Mouse (Mus musculus): ENCODE results near the gene Enpep. TPM values are rescaled to one million over a fixed set of nuclear protein-coding genes. Genes with fewer than 3 reads are reported as not detected.
A peak's percentile ranks its signal among the peaks of the same experiment; 100 is the strongest.

Enpep gene
- polyA plus RNA-seq, 1 experiment from 2014 or later = 0.43 TPM

DNA sequence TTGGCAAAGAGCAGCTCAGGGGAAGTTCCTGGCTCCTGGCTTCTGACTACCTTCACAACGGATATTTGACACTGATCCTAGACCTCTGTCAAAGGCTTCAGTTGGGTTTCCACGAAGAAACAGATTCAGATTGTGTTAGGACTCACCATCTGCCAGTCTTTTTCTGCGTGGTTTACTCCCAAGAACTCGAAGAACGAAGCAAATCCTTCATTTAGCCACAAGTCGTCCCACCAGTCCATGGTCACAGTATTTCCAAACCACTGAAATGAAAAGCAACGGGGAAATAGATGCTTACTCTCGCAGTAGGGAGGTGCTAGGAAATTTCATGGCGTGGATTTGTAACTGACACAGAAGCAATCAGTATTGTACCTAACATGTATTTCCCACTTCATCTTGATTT lies 23.6 kb downstream of the Enpep start:
- Histone ChIP-seq H3K9ac (no peak overlapping the region), H3K4me3 (no peak overlapping the region), H3K9me3 (replicated peaks) (no peaks in the 10 kb centered on the region), H3K27me3 (no peaks in the 10 kb centered on the region), H3K4me2 (no peak overlapping the region), H3K36me3 (ENCODE audit: poor library complexity, severe bottlenecking) (no peaks in the 10 kb centered on the region), H3K4me1 (no peaks in the 10 kb centered on the region), H3K27ac (no peak overlapping the region)
- no peak for ATAC-seq
- WGBS = 76% methylated on average over 9 of the region's 9 CpGs

- no peak overlapping the region for H3K9ac ChIP-seq
- no peaks in the 10 kb centered on the region for H3K4me1 ChIP-seq
- no peak overlapping the region for H3K4me3 ChIP-seq
- no peaks in the 10 kb centered on the region for H3K27me3 ChIP-seq
- H3K27ac ChIP-seq = no peak overlapping the region
- H3K9me3 ChIP-seq (replicated peaks) = no peaks in the 10 kb centered on the region
- H3K4me2 ChIP-seq = no peak overlapping the region
- WGBS = 40% methylated on average over 10 of the region's 10 CpGs
- ATAC-seq = peak; percentile 92
- no peaks in the 10 kb centered on the region for H3K36me3 ChIP-seq (ENCODE audit: poor library complexity, severe bottlenecking)
These were observed 24.3 kb downstream of the Enpep start for GRCm38 (mm10) chr3:129308102-129308752.

DNA sequence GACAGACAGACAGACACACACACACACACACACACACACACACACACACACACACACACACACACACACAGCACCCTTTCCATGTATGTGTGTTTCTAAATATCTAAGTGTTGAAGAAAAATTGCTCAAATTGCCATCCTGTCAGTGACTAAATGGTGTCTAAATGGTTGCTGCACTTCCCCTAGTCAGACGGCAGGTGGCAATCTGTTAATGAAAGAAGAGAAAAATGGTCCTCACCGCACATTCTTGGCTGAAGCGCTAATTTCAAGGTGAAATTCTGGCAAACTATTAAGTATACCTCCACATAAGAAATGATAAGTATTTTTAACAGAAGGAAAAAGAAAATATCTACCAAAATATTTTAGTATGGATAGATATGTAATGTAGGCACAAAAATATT lies 28.6 kb downstream of the Enpep start:
- H3K4me1 ChIP-seq = no peaks in the 10 kb centered on the region
- no peaks in the 10 kb centered on the region for H3K36me3 ChIP-seq (ENCODE audit: poor library complexity, severe bottlenecking)
- H3K9ac ChIP-seq = no peak overlapping the region
- 10% methylated on average over 3 of the region's 3 CpGs for WGBS
- H3K4me3 ChIP-seq = no peak overlapping the region
- peak; percentile 52; the same call in 1 of the 2 replicates for ATAC-seq
- H3K4me2 ChIP-seq = no peak overlapping the region
- no peaks in the 10 kb centered on the region for H3K9me3 ChIP-seq (replicated peaks)
- H3K27me3 ChIP-seq = no peaks in the 10 kb centered on the region
- no peak overlapping the region for H3K27ac ChIP-seq

DNA sequence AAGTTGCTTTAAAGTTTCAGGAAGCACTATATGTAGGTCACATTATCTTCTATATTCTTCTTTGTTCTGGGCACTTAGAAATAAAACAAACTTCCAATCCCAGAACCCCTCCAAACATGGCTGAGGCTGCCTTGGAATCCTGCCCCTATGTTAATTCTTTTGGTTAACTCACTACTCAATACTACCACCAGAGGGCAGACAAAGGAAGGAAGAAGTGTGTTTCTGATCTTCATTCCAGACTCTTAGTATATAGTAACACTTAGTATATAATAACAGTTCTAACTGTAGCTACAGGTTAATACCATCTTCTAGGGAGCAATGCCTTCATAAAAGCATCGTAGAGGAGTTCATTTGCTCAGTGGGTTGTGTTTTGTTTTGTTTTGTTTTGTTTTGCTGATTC lies 32.6 kb downstream of the Enpep start:
- no peak overlapping the region for H3K4me3 ChIP-seq
- no peaks in the 10 kb centered on the region for H3K36me3 ChIP-seq (ENCODE audit: poor library complexity, severe bottlenecking)
- 76% methylated on average over 1 of the region's 1 CpGs for WGBS
- H3K4me2 ChIP-seq = no peak overlapping the region
- no peaks in the 10 kb centered on the region for H3K4me1 ChIP-seq
- H3K27ac ChIP-seq = no peak overlapping the region
- H3K9ac ChIP-seq = no peak overlapping the region
- H3K9me3 ChIP-seq (replicated peaks) = no peaks in the 10 kb centered on the region
- no peaks in the 10 kb centered on the region for H3K27me3 ChIP-seq
- ATAC-seq = peak; percentile 52; the same call in 1 of the 2 replicates

DNA sequence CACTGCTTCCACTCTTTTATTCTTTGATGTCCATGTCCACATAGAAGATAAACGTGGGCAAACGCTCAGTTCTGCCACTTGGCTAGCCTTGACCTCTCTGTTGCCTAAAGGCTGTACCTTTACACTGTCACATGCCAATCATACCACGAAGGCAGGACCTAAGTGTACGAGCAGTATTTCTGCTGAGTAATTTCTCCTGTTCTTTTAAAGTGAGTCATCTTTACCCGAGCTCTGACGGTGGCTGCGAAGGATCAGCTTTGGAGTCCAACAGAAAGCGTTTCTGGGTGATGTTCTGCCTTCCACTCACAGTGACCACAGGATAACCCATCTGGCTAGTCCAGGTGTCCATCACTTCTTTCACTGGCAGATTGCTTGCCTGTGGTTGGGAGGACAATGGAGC lies 33.9 kb downstream of the Enpep start:
- H3K4me3 ChIP-seq = no peak overlapping the region
- no peak overlapping the region for H3K27ac ChIP-seq
- H3K27me3 ChIP-seq = no peaks in the 10 kb centered on the region
- 88% methylated on average over 8 of the region's 8 CpGs for WGBS
- no peaks in the 10 kb centered on the region for H3K9me3 ChIP-seq (replicated peaks)
- H3K4me1 ChIP-seq = no peaks in the 10 kb centered on the region
- no peak for ATAC-seq
- H3K4me2 ChIP-seq = no peak overlapping the region
- no peak overlapping the region for H3K9ac ChIP-seq
- no peaks in the 10 kb centered on the region for H3K36me3 ChIP-seq (ENCODE audit: poor library complexity, severe bottlenecking)

- Histone ChIP-seq H3K36me3 (ENCODE audit: poor library complexity, severe bottlenecking) (no peaks in the 10 kb centered on the region), H3K27ac (no peak overlapping the region), H3K4me2 (no peak overlapping the region), H3K27me3 (no peaks in the 10 kb centered on the region), H3K9me3 (replicated peaks) (no peaks in the 10 kb centered on the region), H3K9ac (no peak overlapping the region), H3K4me1 (no peaks in the 10 kb centered on the region), H3K4me3 (no peak overlapping the region)
- no peak for ATAC-seq
- 81% methylated on average over 5 of the region's 5 CpGs for WGBS
These were observed 35.5 kb downstream of the Enpep start for GRCm38 (mm10) chr3:129296994-129297393.

- Histone ChIP-seq H3K36me3 (ENCODE audit: poor library complexity, severe bottlenecking) (no peaks in the 10 kb centered on the region), H3K9me3 (replicated peaks) (no peaks in the 10 kb centered on the region), H3K9ac (no peak overlapping the region), H3K4me1 (no peaks in the 10 kb centered on the region), H3K27me3 (no peaks in the 10 kb centered on the region), H3K27ac (no peak overlapping the region), H3K4me2 (no peak overlapping the region), H3K4me3 (no peak overlapping the region)
- WGBS = 84% methylated on average over 2 of the region's 2 CpGs
- ATAC-seq = no peak
These were observed 36.6 kb downstream of the Enpep start for GRCm38 (mm10) chr3:129295883-129296282.

DNA sequence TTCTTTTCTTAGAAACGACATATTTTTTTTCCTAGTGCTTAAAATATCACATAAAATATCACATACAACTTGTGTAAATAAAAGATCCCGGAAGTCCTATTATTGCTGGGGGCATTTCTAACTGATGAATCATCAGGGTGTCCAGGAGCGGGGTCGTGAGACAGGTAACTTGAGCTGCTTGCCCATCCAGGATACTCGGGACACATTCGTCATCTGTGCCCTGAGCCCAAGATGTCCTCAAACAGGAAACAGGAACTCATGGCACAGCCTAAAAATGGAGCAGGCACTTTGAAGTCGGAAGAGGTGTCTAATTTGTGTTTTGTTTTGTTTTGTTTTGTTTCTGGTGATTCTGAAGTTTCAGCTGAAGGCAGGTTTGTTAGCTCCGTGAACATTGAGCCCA lies 43.0 kb downstream of the Enpep start:
- no peak for ATAC-seq

DNA sequence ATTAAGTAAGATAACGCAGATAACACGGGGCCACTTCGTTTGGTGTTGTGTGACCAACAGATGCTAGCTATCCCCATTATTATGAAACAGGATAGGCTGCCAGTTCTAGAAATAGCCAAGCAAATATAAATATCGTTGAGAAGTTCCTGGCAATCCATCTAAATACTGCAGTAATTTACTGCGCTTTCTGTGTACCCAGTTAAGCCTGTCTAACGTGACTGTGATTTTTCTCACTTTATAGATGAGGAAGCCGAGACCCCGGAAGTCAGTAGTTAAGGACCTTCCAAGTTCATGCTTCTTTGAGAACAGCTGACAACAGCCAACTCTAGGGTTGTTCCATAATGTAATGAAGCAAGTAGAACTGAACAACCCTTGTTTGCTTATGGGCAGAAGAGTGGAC lies 45.4 kb downstream of the Enpep start:
- Histone ChIP-seq H3K27me3 (no peaks in the 10 kb centered on the region), H3K9me3 (replicated peaks) (no peaks in the 10 kb centered on the region), H3K36me3 (ENCODE audit: poor library complexity, severe bottlenecking) (no peaks in the 10 kb centered on the region), H3K27ac (no peak overlapping the region), H3K4me3 (no peak overlapping the region), H3K4me2 (no peak overlapping the region), H3K9ac (no peak overlapping the region), H3K4me1 (no peaks in the 10 kb centered on the region)
- WGBS = 91% methylated on average over 8 of the region's 8 CpGs
- ATAC-seq = no peak

More for the DNA sequence above, 43.0 kb downstream of the Enpep start:
- no peak overlapping the region for H3K4me2 ChIP-seq
- H3K9ac ChIP-seq = no peak overlapping the region
- no peak overlapping the region for H3K27ac ChIP-seq
- H3K27me3 ChIP-seq = no peaks in the 10 kb centered on the region
- 87% methylated on average over 8 of the region's 8 CpGs for WGBS
- no peak overlapping the region for H3K4me3 ChIP-seq
- H3K9me3 ChIP-seq (replicated peaks) = no peaks in the 10 kb centered on the region
- no peaks in the 10 kb centered on the region for H3K36me3 ChIP-seq (ENCODE audit: poor library complexity, severe bottlenecking)
- H3K4me1 ChIP-seq = no peaks in the 10 kb centered on the region

- H3K9ac ChIP-seq = no peak overlapping the region
- H3K27me3 ChIP-seq = no peaks in the 10 kb centered on the region
- H3K9me3 ChIP-seq (replicated peaks) = no peaks in the 10 kb centered on the region
- H3K4me1 ChIP-seq = no peaks in the 10 kb centered on the region
- no peak overlapping the region for H3K4me2 ChIP-seq
- no peak for ATAC-seq
- WGBS = 75% methylated on average over 7 of the region's 7 CpGs
- no peaks in the 10 kb centered on the region for H3K36me3 ChIP-seq (ENCODE audit: poor library complexity, severe bottlenecking)
- H3K27ac ChIP-seq = no peak overlapping the region
- no peak overlapping the region for H3K4me3 ChIP-seq
These were observed 46.1 kb downstream of the Enpep start for GRCm38 (mm10) chr3:129286426-129286825.

DNA sequence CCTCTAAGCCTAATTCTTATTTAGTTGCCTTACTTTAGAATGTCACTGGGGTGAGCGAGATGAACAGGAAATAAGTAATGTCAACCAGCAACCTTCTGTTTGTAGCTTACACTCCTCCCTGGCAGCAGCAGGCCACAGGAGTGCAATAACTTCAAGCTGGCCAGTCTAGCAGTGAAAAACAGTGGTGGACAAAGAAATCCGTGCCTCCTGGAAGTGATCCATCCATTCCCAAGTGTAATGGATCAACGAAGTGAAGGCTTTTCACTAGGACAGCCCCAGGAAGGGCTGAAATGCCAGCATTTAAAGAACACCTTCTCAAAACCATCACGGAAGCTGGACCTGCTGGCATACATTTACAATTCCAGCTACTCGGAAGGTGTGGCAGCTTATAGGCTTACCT lies 48.2 kb downstream of the Enpep start:
- Histone ChIP-seq H3K4me1 (no peaks in the 10 kb centered on the region), H3K27me3 (no peaks in the 10 kb centered on the region), H3K36me3 (ENCODE audit: poor library complexity, severe bottlenecking) (no peaks in the 10 kb centered on the region), H3K9me3 (replicated peaks) (no peaks in the 10 kb centered on the region), H3K27ac (no peak overlapping the region), H3K4me3 (no peak overlapping the region), H3K4me2 (no peak overlapping the region), H3K9ac (no peak overlapping the region)
- no peak for ATAC-seq
- WGBS = 85% methylated on average over 5 of the region's 5 CpGs

DNA sequence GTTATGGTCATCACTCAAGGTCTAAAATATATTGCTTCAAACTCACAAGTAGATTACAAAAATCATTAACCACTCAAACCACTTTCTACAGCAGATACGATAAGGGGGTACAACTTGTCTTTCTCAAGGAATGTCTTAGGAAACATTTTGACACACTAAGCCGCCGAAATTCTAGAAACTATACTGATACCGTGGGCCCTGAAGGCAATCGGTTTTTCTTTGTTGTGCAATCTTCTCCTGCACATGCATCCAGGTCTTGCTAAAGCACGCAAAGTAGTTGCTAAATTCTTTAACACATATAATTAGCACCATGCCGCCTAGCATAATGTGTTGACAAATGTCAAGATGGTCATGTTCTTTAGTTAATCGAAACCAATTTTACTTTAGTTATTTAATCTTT lies 53.1 kb downstream of the Enpep start:
- Histone ChIP-seq H3K4me2 (no peak overlapping the region), H3K4me3 (no peak overlapping the region), H3K9me3 (replicated peaks) (no peaks in the 10 kb centered on the region), H3K27me3 (no peaks in the 10 kb centered on the region), H3K9ac (no peak overlapping the region), H3K27ac (no peak overlapping the region), H3K4me1 (no peaks in the 10 kb centered on the region), H3K36me3 (ENCODE audit: poor library complexity, severe bottlenecking) (no peaks in the 10 kb centered on the region)
- WGBS = 95% methylated on average over 8 of the region's 8 CpGs
- no peak for ATAC-seq

DNA sequence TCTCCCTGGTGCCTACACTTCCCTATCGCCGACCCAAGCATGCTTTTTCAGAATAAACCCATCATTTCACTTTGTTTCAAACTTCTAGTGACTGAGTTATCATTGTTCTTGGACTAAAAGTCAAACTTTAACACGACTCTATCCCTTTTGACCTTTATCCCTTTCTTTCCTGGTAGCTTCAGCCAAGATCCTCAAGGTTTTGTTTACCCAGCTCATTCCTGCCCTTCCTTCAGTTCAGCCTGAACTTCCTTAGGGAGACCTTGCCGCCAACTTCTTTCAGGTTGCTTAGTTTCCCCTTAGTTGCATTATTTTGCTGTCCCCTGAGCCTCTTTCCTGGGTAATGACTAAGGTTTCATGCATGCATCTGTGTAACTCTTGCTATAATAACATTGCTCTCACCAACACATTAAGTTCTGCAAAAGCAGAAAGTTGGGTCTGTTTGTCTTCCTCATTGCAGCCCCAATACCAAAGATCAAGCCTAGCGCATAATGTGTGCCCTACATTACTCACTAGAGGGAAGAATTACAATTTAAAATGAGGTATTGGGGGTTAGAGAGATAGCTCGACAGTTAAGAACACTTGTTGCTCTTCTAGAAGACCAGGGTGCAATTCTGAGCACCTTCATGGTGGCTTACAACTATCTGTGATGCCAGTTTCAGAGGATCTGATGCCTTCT lies 59.2 kb downstream of the Enpep start:
- Histone ChIP-seq H3K27me3 (no peaks in the 10 kb centered on the region), H3K27ac (no peak overlapping the region), H3K4me2 (no peak overlapping the region), H3K4me3 (no peak overlapping the region), H3K4me1 (no peaks in the 10 kb centered on the region), H3K9ac (no peak overlapping the region), H3K9me3 (replicated peaks) (no peaks in the 10 kb centered on the region), H3K36me3 (ENCODE audit: poor library complexity, severe bottlenecking) (no peaks in the 10 kb centered on the region)
- 87% methylated on average over 6 of the region's 6 CpGs for WGBS
- no peak for ATAC-seq

All from forebrain, embryonic 13.5 days (tissue).